Mouse (Mus musculus) MEL (cell line): ENCODE measurements at regions not wholly inside any gene's neighbourhood (a gene's known extent, or its start where the extent isn't known, plus 50 kb on each side); places are given as distances from the start of the nearest gene placed in this dataset.

Experiments used
- CHD1 ChIP-seq: IDR thresholded peaks from 2 replicates; pipeline ENCODE4 v1.6.1; 2012; ENCODE audit warnings: low read depth, mild to moderate bottlenecking, inconsistent platforms, low read length, improper control_type of control experiment
- E2F4 ChIP-seq: IDR thresholded peaks from 2 replicates; pipeline ENCODE4 v1.6.1; 2011; ENCODE audit warnings: low read depth, low read length, improper control_type of control experiment, borderline replicate concordance
- ETS1 ChIP-seq: IDR thresholded peaks from 2 replicates; pipeline ENCODE4 v1.6.1; 2012; ENCODE audit warnings: low read depth, mild to moderate bottlenecking, inconsistent platforms, low read length, improper control_type of control experiment, moderate library complexity
- HCFC1 ChIP-seq: IDR thresholded peaks from 2 replicates; pipeline ENCODE4 v1.6.1; 2012; ENCODE audit warnings: low read depth, mild to moderate bottlenecking, inconsistent platforms, low read length, improper control_type of control experiment, moderate library complexity
- POLR2A ChIP-seq, 2 experiments: IDR thresholded peaks; 2 replicates each; pipeline ENCODE4 v1.6.1; 2011 to 2012; ENCODE audit warnings: low read length in 2 of 2, mild to moderate bottlenecking in 2 of 2, control low read depth in 1 of 2, improper control_type of control experiment in 1 of 2, low read depth in 1 of 2, moderate library complexity in 1 of 2; ENCODE audit not compliant: control insufficient read depth in 1 of 2, insufficient read depth in 1 of 2, poor library complexity in 1 of 2
- POLR2AphosphoS2 ChIP-seq: IDR thresholded peaks from 2 replicates; pipeline ENCODE4 v1.6.1; 2011; ENCODE audit warnings: low read length, improper control_type of control experiment
- TBP ChIP-seq: IDR thresholded peaks from 2 replicates; pipeline ENCODE4 v1.8.0; 2011; ENCODE audit warnings: low read depth, low read length, improper control_type of control experiment
- UBTF ChIP-seq: IDR thresholded peaks from 2 replicates; pipeline ENCODE4 v1.6.1; 2012; ENCODE audit warnings: low read depth, mild to moderate bottlenecking, inconsistent platforms, low read length, improper control_type of control experiment, moderate library complexity, borderline replicate concordance; ENCODE audit not compliant: insufficient read depth
- ZC3H11A ChIP-seq: IDR thresholded peaks from 2 replicates; pipeline ENCODE4 v1.6.1; 2012; ENCODE audit warnings: low read depth, mild to moderate bottlenecking, inconsistent platforms, low read length, improper control_type of control experiment

GRCm38 (mm10) chr12:86579716-86580115, 98.8 kb upstream of the Vash1 start:
- TF ChIP-seq POLR2AphosphoS2 (no peak), POLR2A (IDR thresholded peaks at IDR 0.05; ENCODE audit: control insufficient read depth in 1 of 2, insufficient read depth in 1 of 2, low read depth in 1 of 2, low read length in 2 of 2, poor library complexity in 1 of 2) (no peak), CHD1 (no peak), E2F4 (no peak), ZC3H11A (no peak), ETS1 (no peak), UBTF (no peak), HCFC1 (no peak), TBP (no peak)
